8 mouse cellular contexts compared by ENCODE assay signal in the genomic region with DNA sequence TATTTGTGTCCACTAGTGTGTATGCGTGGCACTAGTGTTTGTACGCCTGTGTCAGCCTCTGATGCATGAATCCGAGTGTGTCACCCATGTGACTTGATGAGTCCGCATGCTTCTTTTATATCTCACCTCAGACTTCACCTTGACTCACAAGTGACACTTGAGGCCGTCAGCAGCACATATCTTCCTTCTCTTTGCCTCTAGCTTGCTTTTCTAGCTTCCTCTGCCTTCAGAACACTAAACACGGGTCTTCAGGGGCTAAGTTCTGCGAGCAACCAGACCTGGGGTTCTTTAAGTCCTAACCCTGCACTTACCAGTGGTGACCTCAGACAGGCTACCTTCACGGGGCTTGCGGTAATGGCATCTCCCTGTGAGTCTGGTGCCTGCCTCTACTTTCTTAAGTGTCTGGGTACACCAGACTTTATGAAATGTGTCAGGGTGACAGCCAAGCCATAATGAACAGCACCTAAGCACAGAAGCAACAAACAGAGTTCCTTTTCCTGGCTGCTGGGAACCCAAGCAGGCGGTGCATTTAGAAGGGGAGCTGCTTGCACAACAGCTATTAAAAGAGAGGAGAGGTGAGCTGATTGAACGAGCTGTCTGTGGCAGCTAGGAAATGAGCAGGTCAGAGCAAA. TPM values are rescaled to one million over a fixed set of nuclear protein-coding genes. Genes with fewer than 3 reads are reported as not detected.
A peak's percentile ranks its signal among the peaks of the same experiment; 100 is the strongest.
DNase-seq lines count a peak whose midpoint lies in the region; ATAC-seq and TF ChIP-seq lines count a peak whose summit lies in the region.

No protein-coding gene starts in this region.

- H3K4me1 ChIP-seq in kidney, embryonic 16.5 days (ENCODE audit: insufficient read depth, low read length): peaks cover 46% of the 10 kb centered on the region
- peaks cover 4% of the 10 kb centered on the region for H3K4me1 ChIP-seq in cortical plate, adult 2 months (ENCODE audit: control insufficient read depth, insufficient read depth, low read length)
- peaks cover 38% of the 10 kb centered on the region for H3K4me1 ChIP-seq in hindbrain, embryonic 12.5 days
- H3K4me1 ChIP-seq in midbrain, embryonic 10.5 days: peaks cover 54% of the 10 kb centered on the region

- no peaks in the 10 kb centered on the region for H3K9me3 ChIP-seq in kidney, embryonic 16.5 days (ENCODE audit: low read length)
- no peaks in the 10 kb centered on the region for H3K9me3 ChIP-seq in hindbrain, embryonic 12.5 days (replicated peaks)
- H3K9me3 ChIP-seq in midbrain, embryonic 10.5 days (replicated peaks): no peaks in the 10 kb centered on the region

- DNase-seq in kidney, postnatal 14 days: no peak
- no peak for DNase-seq in midbrain, embryonic 10.5 days (ENCODE audit: low spot score)
- no peak for DNase-seq in cerebellum, adult 18-20 months
- no peak for DNase-seq in frontal cortex, postnatal 10 days (ENCODE audit: low spot score in 2 of 2)

- peak overlapping the region; percentile 75; the same call in 1 of the 2 replicates for H3K27ac ChIP-seq in kidney, embryonic 16.5 days (ENCODE audit: low read length)
- H3K27ac ChIP-seq in cortical plate, adult 2 months (ENCODE audit: insufficient read depth, low read length): 0 out of 2 replicates have a peak overlapping the region, but pooled peaks have one; percentile 56
- peak overlapping the region; percentile 77 for H3K27ac ChIP-seq in hindbrain, embryonic 12.5 days
- H3K27ac ChIP-seq in midbrain, embryonic 10.5 days (replicated peaks): peak overlapping the region; percentile 87

- peak overlapping the region; percentile 48; the same call in 1 of the 2 replicates for H3K4me2 ChIP-seq in kidney, embryonic 16.5 days (replicated peaks; ENCODE audit: low read depth, low read length)
- peak overlapping the region; percentile 44; the same call in 1 of the 2 replicates for H3K4me2 ChIP-seq in hindbrain, embryonic 12.5 days (replicated peaks)

- WGBS in kidney, embryonic 16.5 days: 54% methylated on average over 11 of the region's 11 CpGs
- 65% methylated on average over 11 of the region's 11 CpGs for WGBS in hindbrain, embryonic 12.5 days
- WGBS in midbrain, embryonic 10.5 days: 68% methylated on average over 11 of the region's 11 CpGs

- no peaks in the 10 kb centered on the region for H3K36me3 ChIP-seq in kidney, embryonic 16.5 days (ENCODE audit: insufficient read depth, low read length)
- no peaks in the 10 kb centered on the region for H3K36me3 ChIP-seq in hindbrain, embryonic 12.5 days
- H3K36me3 ChIP-seq in midbrain, embryonic 10.5 days: no peaks in the 10 kb centered on the region

- no peak overlapping the region for H3K4me3 ChIP-seq in kidney, embryonic 16.5 days (ENCODE audit: low read length)
- H3K4me3 ChIP-seq in cortical plate, adult 2 months (ENCODE audit: insufficient read depth, low read length): no peak overlapping the region
- no peak overlapping the region for H3K4me3 ChIP-seq in hindbrain, embryonic 12.5 days
- peak overlapping the region; percentile 40; the same call in 1 of the 2 replicates for H3K4me3 ChIP-seq in midbrain, embryonic 10.5 days

- no peak for TF ChIP-seq POLR2A in cortical plate, adult 2 months (IDR thresholded peaks at IDR 0.05; ENCODE audit: extremely low read depth, insufficient read depth, low read length)

- H3K9ac ChIP-seq in kidney, embryonic 16.5 days (replicated peaks; ENCODE audit: low read length): peak overlapping the region; percentile 72
- no peak overlapping the region for H3K9ac ChIP-seq in hindbrain, embryonic 12.5 days

- no peak for ATAC-seq in kidney, embryonic 16.5 days (ENCODE audit: low FRiP score, low TSS enrichment)
- ATAC-seq in hindbrain, embryonic 12.5 days (ENCODE audit: low FRiP score): no peak
- ATAC-seq in cerebellum, adult (ENCODE audit: insufficient number of reproducible peaks, low FRiP score, low TSS enrichment): no peak

- no peak for TF ChIP-seq CTCF in cortical plate, adult 2 months (IDR thresholded peaks at IDR 0.05; ENCODE audit: extremely low read depth, insufficient read depth, low read length)

- H3K27me3 ChIP-seq in kidney, embryonic 16.5 days (ENCODE audit: insufficient read depth, low read length): no peaks in the 10 kb centered on the region
- H3K27me3 ChIP-seq in hindbrain, embryonic 12.5 days: no peaks in the 10 kb centered on the region
- H3K27me3 ChIP-seq in midbrain, embryonic 10.5 days (ENCODE audit: low read depth, poor library complexity, severe bottlenecking): peaks cover 50% of the 10 kb centered on the region

RNA-seq across cellular contexts. Expression of a gene that starts 51.9 kb away (rescaled TPM):
- 30.3 and 30.4 TPM in 2 replicates for polyA plus RNA-seq in kidney, embryonic 16.5 days (2015; fragmentation: Nextera tagmentation; extraction: Ambion mirVana)
- 35.7 and 37.1 TPM in 2 replicates for polyA plus RNA-seq in cortical plate, adult 2 months (2012; rRNA removed)
- 75.9 and 86.3 TPM in 2 replicates for polyA plus RNA-seq in hindbrain, embryonic 12.5 days (2016; fragmentation: Nextera tagmentation; extraction: Ambion mirVana)
- 28.6 and 39.6 TPM in 2 replicates for polyA plus RNA-seq in midbrain, embryonic 10.5 days (2016; fragmentation: Nextera tagmentation; extraction: Ambion mirVana)
